Mouse (Mus musculus): ENCODE data around the gene D630023F18Rik. TPM values are rescaled to one million over a fixed set of nuclear protein-coding genes. Genes with fewer than 3 reads are reported as not detected.

The D630023F18Rik gene
- polyA plus RNA-seq, 1 experiment from 2014 or later = 0.56 TPM

- Histone ChIP-seq H3K9me3 (ENCODE audit: control insufficient read depth) (no peaks in the 10 kb centered on the region), H3K4me2 (replicated peaks; ENCODE audit: low read depth) (no peak overlapping the region), H3K4me3 (ENCODE audit: low read depth, low read length) (no peak overlapping the region), H3K27me3 (replicated peaks; ENCODE audit: control insufficient read depth, insufficient read depth, low read length) (no peaks in the 10 kb centered on the region), H3K36me3 (ENCODE audit: control insufficient read depth, insufficient read depth) (no peaks in the 10 kb centered on the region), H3K27ac (ENCODE audit: low read depth, low read length) (peak overlapping the region; percentile 64), H3K9ac (ENCODE audit: low read depth, low read length) (no peak overlapping the region), H3K4me1 (replicated peaks; ENCODE audit: control insufficient read depth, insufficient read depth, low read length) (no peaks in the 10 kb centered on the region)
- no peak for TF ChIP-seq CTCF (IDR thresholded peaks at IDR 0.05; ENCODE audit: low read depth)
- ATAC-seq = peak; percentile 49; the same call in 1 of the 2 replicates
- WGBS = 86% methylated on average over 5 of the region's 5 CpGs
These were observed 9.4 kb downstream of the D630023F18Rik start for GRCm38 (mm10) chr1:65113536-65114172.

DNA sequence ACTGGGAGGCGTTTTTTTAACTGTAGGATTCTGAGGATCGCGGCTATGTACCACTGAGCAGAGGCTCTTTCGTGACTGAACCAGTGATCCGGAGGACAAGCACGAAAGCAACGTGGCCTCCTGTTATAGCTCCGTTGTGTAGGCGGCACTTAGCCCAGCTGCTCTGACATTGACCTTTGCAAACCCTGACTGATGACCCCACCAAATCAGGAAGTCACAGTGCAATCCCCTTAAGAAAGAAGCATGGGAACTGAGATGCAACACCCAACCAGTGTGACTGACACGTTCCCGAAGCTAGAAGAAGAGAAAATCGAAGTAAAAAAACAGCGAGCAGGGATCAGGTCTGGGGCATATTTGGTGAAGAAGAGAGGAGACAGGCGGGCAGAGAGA, 10.2 kb downstream of the D630023F18Rik start:
- Histone ChIP-seq H3K27ac (ENCODE audit: low read depth, low read length) (peak overlapping the region; percentile 37), H3K9me3 (ENCODE audit: control insufficient read depth) (no peaks in the 10 kb centered on the region), H3K36me3 (ENCODE audit: control insufficient read depth, insufficient read depth) (no peaks in the 10 kb centered on the region), H3K4me2 (replicated peaks; ENCODE audit: low read depth) (peak overlapping the region; percentile 37; the same call in 1 of the 2 replicates), H3K4me1 (replicated peaks; ENCODE audit: control insufficient read depth, insufficient read depth, low read length) (no peaks in the 10 kb centered on the region), H3K9ac (ENCODE audit: low read depth, low read length) (no peak overlapping the region), H3K27me3 (replicated peaks; ENCODE audit: control insufficient read depth, insufficient read depth, low read length) (no peaks in the 10 kb centered on the region), H3K4me3 (ENCODE audit: low read depth, low read length) (no peak overlapping the region)
- 51% methylated on average over 14 of the region's 14 CpGs for WGBS
- TF ChIP-seq CTCF (IDR thresholded peaks at IDR 0.05; ENCODE audit: low read depth) = no peak
- ATAC-seq = no peak

DNA sequence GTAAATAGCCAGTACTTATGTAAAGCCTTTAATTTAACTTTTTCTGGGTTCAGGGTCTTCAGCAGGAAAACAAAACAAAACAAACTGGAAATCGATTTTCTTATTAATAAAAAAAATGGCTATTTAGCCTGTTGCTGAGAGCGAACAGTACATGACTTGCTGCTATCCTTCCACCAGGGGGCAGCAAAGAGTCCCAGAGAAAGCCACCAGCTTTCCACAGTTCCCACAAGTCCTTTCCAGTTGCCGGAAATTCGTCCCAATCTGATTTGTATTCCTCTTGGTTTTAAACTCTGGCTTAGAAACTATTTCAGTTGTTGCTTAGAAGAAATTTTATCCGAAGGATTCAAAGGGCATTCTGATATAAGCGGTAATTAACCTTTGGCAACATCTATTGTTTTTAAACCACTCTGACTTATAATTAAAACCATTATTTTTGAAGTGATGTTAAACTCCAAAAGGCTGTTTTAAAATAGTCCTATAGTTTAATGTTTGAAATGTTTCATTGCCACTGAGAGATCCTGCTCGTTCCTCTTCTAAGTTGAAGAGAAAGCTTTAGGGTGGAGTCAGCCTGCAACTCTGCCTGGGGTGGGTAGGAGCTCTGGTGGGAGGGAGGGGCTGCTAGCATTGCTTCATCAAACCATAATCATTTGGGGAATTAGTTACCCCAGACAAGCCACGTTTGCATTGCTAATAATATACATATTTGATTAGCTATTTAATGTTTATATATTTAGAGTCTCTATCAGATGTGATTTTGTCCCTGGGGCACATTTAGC, 10.8 kb downstream of the D630023F18Rik start:
- peak; percentile 92 for TF ChIP-seq CTCF (IDR thresholded peaks at IDR 0.05; ENCODE audit: low read depth)
- H3K4me2 ChIP-seq (replicated peaks; ENCODE audit: low read depth) = peak overlapping the region; percentile 37; the same call in 1 of the 2 replicates
- 7% methylated on average over 8 of the region's 8 CpGs for WGBS
- no peaks in the 10 kb centered on the region for H3K27me3 ChIP-seq (replicated peaks; ENCODE audit: control insufficient read depth, insufficient read depth, low read length)
- peak overlapping the region; percentile 37 for H3K27ac ChIP-seq (ENCODE audit: low read depth, low read length)
- no peak overlapping the region for H3K9ac ChIP-seq (ENCODE audit: low read depth, low read length)
- H3K9me3 ChIP-seq (ENCODE audit: control insufficient read depth) = no peaks in the 10 kb centered on the region
- no peak overlapping the region for H3K4me3 ChIP-seq (ENCODE audit: low read depth, low read length)
- H3K36me3 ChIP-seq (ENCODE audit: control insufficient read depth, insufficient read depth) = no peaks in the 10 kb centered on the region
- no peaks in the 10 kb centered on the region for H3K4me1 ChIP-seq (replicated peaks; ENCODE audit: control insufficient read depth, insufficient read depth, low read length)
- peak; percentile 65; the same call in 1 of the 2 replicates for ATAC-seq

DNA sequence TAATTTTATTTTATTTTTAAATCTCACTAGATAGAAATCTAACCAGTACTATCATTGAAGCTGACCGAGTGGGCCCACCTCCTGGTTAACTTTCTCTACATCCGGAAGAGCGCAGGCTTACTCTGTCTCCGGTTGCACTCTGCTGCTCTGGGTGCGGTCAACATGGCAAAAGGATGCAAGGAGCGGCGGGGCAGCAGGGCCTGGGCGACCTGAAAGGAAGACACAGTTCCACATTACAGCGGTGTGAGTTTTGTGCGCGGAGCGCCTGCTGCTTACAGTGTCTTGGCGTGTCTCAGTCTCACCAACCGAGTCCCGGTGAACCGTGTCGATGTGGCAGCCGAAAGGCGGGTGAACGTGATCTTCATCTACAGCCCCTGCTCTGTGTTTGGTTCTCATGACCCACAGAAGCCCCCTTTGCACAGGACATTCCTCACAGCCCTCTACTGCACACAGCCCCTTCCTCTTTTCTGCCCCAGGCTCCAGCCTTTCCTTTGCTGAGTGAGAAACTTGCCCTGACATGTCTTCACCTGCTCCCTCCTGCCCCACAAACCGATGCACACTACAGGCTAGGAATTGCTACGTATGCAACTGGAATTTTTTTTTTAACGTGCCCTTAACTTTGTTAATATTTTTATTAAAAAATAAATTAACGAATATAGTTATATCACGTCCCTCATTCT, 13.1 kb downstream of the D630023F18Rik start:
- ATAC-seq = no peak
- no peaks in the 10 kb centered on the region for H3K36me3 ChIP-seq (ENCODE audit: control insufficient read depth, insufficient read depth)
- no peaks in the 10 kb centered on the region for H3K4me1 ChIP-seq (replicated peaks; ENCODE audit: control insufficient read depth, insufficient read depth, low read length)
- H3K4me3 ChIP-seq (ENCODE audit: low read depth, low read length) = no peak overlapping the region
- no peak overlapping the region for H3K4me2 ChIP-seq (replicated peaks; ENCODE audit: low read depth)
- no peak overlapping the region for H3K9ac ChIP-seq (ENCODE audit: low read depth, low read length)
- H3K27me3 ChIP-seq (replicated peaks; ENCODE audit: control insufficient read depth, insufficient read depth, low read length) = no peaks in the 10 kb centered on the region
- H3K9me3 ChIP-seq (ENCODE audit: control insufficient read depth) = no peaks in the 10 kb centered on the region
- no peak overlapping the region for H3K27ac ChIP-seq (ENCODE audit: low read depth, low read length)
- 67% methylated on average over 25 of the region's 25 CpGs for WGBS
- no peak for TF ChIP-seq CTCF (IDR thresholded peaks at IDR 0.05; ENCODE audit: low read depth)

GRCm38 (mm10) chr1:65109196-65109595, 13.8 kb downstream of the D630023F18Rik start:
- Histone ChIP-seq H3K4me3 (ENCODE audit: low read depth, low read length) (no peak overlapping the region), H3K4me1 (replicated peaks; ENCODE audit: control insufficient read depth, insufficient read depth, low read length) (no peaks in the 10 kb centered on the region), H3K9me3 (ENCODE audit: control insufficient read depth) (no peaks in the 10 kb centered on the region), H3K9ac (ENCODE audit: low read depth, low read length) (no peak overlapping the region), H3K36me3 (ENCODE audit: control insufficient read depth, insufficient read depth) (no peaks in the 10 kb centered on the region), H3K27me3 (replicated peaks; ENCODE audit: control insufficient read depth, insufficient read depth, low read length) (no peaks in the 10 kb centered on the region), H3K27ac (ENCODE audit: low read depth, low read length) (no peak overlapping the region), H3K4me2 (replicated peaks; ENCODE audit: low read depth) (no peak overlapping the region)
- WGBS = 89% methylated on average over 8 of the region's 8 CpGs
- TF ChIP-seq CTCF (IDR thresholded peaks at IDR 0.05; ENCODE audit: low read depth) = no peak
- ATAC-seq = no peak

DNA sequence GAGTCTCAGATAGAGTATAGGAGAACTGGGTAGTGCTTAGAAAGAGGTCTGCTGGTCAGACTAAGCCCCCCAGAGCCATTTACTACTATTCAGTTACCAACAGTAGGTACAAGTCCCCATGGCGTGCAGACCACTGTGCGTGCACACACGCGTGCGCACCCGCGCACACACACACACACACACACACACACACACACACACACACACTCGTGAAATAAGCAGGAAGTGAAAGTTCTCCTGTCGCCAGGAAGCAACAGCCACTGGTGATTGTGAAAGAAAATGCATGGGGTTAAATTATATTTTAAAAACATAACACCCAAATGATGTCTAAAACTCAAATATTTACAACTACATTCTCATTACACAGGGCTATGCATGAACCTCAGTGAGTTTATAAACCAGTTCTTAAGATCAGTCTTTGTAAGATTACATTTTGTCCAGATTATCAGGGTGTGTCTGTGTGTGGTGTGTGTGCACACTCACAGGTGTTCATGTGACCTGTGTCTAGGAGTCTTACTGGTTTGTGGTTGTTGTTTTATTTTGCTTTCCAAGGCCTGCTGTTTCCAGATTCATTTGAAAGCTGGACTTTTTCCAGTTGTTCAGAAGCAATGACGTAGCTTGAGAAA, 15.2 kb downstream of the D630023F18Rik start:
- Histone ChIP-seq H3K4me1 (replicated peaks; ENCODE audit: control insufficient read depth, insufficient read depth, low read length) (no peaks in the 10 kb centered on the region), H3K27me3 (replicated peaks; ENCODE audit: control insufficient read depth, insufficient read depth, low read length) (no peaks in the 10 kb centered on the region), H3K27ac (ENCODE audit: low read depth, low read length) (no peak overlapping the region), H3K9ac (ENCODE audit: low read depth, low read length) (no peak overlapping the region), H3K4me2 (replicated peaks; ENCODE audit: low read depth) (no peak overlapping the region), H3K9me3 (ENCODE audit: control insufficient read depth) (no peaks in the 10 kb centered on the region), H3K36me3 (ENCODE audit: control insufficient read depth, insufficient read depth) (no peaks in the 10 kb centered on the region), H3K4me3 (ENCODE audit: low read depth, low read length) (no peak overlapping the region)
- 82% methylated on average over 10 of the region's 10 CpGs for WGBS
- TF ChIP-seq CTCF (IDR thresholded peaks at IDR 0.05; ENCODE audit: low read depth) = no peak
- no peak for ATAC-seq
